Mouse (Mus musculus) kidney, adult 11 months (tissue): ENCODE data around the gene Abca1.
A peak's percentile ranks its signal among the peaks of the same experiment; 100 is the strongest.

ENCODE experiments used
- DNase-seq: peaks from one replicate; pipeline ENCODE4 v3.0.0; 2022

Abca1 gene

GRCm38 (mm10) chr4:53159767-53160166 lies at the start of gene Abca1:
Gene Abca1, minus strand, starts transcription at chr4:53159895.
- DNase-seq, result peak; percentile 93

GRCm38 (mm10) chr4:53204482-53204881 lies 44.8 kb upstream of the Abca1 start:
- no peak for DNase-seq

- peak; percentile 38 for DNase-seq
These were observed 44.1 kb upstream of the Abca1 start for GRCm38 (mm10) chr4:53203595-53204400.

- DNase-seq, result no peak
These were observed 40.6 kb upstream of the Abca1 start for GRCm38 (mm10) chr4:53200276-53200675.

GRCm38 (mm10) chr4:53197842-53198241 lies 38.1 kb upstream of the Abca1 start:
- DNase-seq, result no peak

- DNase-seq, result peak; percentile 91
These were observed 36.5 kb upstream of the Abca1 start for GRCm38 (mm10) chr4:53196058-53196771.

GRCm38 (mm10) chr4:53187071-53187470 lies 27.4 kb upstream of the Abca1 start:
- peak; percentile 75 for DNase-seq

- no peak for DNase-seq
These were observed 26.9 kb upstream of the Abca1 start for GRCm38 (mm10) chr4:53186573-53186972.

- no peak for DNase-seq
These were observed 26.4 kb upstream of the Abca1 start for GRCm38 (mm10) chr4:53186141-53186540.

GRCm38 (mm10) chr4:53181479-53181878 lies 21.8 kb upstream of the Abca1 start:
- no peak for DNase-seq

GRCm38 (mm10) chr4:53179308-53179820 lies 19.7 kb upstream of the Abca1 start:
- no peak for DNase-seq

GRCm38 (mm10) chr4:53178489-53178888 lies 18.8 kb upstream of the Abca1 start:
- no peak for DNase-seq

- DNase-seq, result no peak
These were observed 18.0 kb upstream of the Abca1 start for GRCm38 (mm10) chr4:53177696-53178095.

- DNase-seq, result no peak
These were observed 15.2 kb upstream of the Abca1 start for GRCm38 (mm10) chr4:53174906-53175305.

GRCm38 (mm10) chr4:53170403-53170802 lies 10.7 kb upstream of the Abca1 start:
- no peak for DNase-seq

GRCm38 (mm10) chr4:53165231-53165630 lies 5.5 kb upstream of the Abca1 start:
- no peak for DNase-seq

- DNase-seq, result peak; percentile 11
These were observed 519 bp downstream of the Abca1 start for GRCm38 (mm10) chr4:53159176-53159575.

GRCm38 (mm10) chr4:53158634-53159033 lies 1.1 kb downstream of the Abca1 start:
- DNase-seq, result peak; percentile 79

- no peak for DNase-seq
These were observed 4.2 kb downstream of the Abca1 start for GRCm38 (mm10) chr4:53155471-53155870.

- DNase-seq, result no peak
These were observed 6.0 kb downstream of the Abca1 start for GRCm38 (mm10) chr4:53153711-53154110.

- DNase-seq, result no peak
These were observed 6.6 kb downstream of the Abca1 start for GRCm38 (mm10) chr4:53153061-53153460.

GRCm38 (mm10) chr4:53152655-53153054 lies 7.0 kb downstream of the Abca1 start:
- no peak for DNase-seq

- DNase-seq, result no peak
These were observed 9.2 kb downstream of the Abca1 start for GRCm38 (mm10) chr4:53150516-53150915.

GRCm38 (mm10) chr4:53149644-53150043 lies 10.1 kb downstream of the Abca1 start:
- no peak for DNase-seq
